8 mouse cellular contexts compared by ENCODE assay signal in the genomic region with DNA sequence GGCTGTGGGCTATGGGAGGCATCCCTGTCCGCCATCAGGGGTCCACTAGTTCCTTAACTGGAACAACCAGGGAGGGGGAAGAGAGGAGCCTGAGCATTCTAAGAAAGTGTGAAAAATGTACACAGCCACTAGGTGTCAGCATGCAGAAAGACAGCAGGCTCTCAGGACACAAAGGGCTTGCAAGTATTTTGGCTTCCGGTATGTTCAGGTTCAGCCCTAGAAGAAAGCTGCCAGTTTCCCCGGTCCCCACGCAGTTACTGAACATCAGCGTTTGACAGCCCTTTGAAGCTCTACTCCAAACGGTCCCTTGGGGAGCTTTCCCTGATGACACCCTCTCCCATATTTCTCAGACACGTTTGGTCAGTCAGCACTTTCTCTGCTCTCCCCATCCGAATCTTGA.
DNase-seq lines count a peak whose midpoint lies in the region; ATAC-seq and TF ChIP-seq lines count a peak whose summit lies in the region.

No protein-coding gene starts in this region.

- peak overlapping the region; percentile 30; the same call in 1 of the 2 replicates for H3K4me2 ChIP-seq in embryonic facial prominence, embryonic 11.5 days (ENCODE audit: low read depth, low read length)
- peak overlapping the region; percentile 62 for H3K4me2 ChIP-seq in heart, embryonic 14.5 days (ENCODE audit: low read length)
- peak overlapping the region; percentile 67 for H3K4me2 ChIP-seq in myocyte (ENCODE audit: low read depth)

- H3K36me3 ChIP-seq in embryonic facial prominence, embryonic 11.5 days (replicated peaks; ENCODE audit: control insufficient read depth, insufficient read depth, low read depth, low read length): no peaks in the 10 kb centered on the region
- no peaks in the 10 kb centered on the region for H3K36me3 ChIP-seq in heart, embryonic 14.5 days (ENCODE audit: control insufficient read depth, insufficient read depth, low read length)
- H3K36me3 ChIP-seq in liver, adult 2 months (ENCODE audit: control insufficient read depth, insufficient read depth, low read length): no peaks in the 10 kb centered on the region
- H3K36me3 ChIP-seq in myocyte (ENCODE audit: control insufficient read depth, insufficient read depth): no peaks in the 10 kb centered on the region
- H3K36me3 ChIP-seq in splenic B cell, adult 2 months (ENCODE audit: control insufficient read depth, insufficient read depth, low read length, poor library complexity, severe bottlenecking): no peaks in the 10 kb centered on the region

- no peaks in the 10 kb centered on the region for H3K4me1 ChIP-seq in embryonic facial prominence, embryonic 11.5 days (ENCODE audit: control insufficient read depth, insufficient read depth, low read length)
- H3K4me1 ChIP-seq in heart, embryonic 14.5 days (ENCODE audit: control insufficient read depth in 2 of 2, insufficient read depth in 2 of 2, low read length in 2 of 2): no peaks in the 10 kb centered on the region; a peak in 1 of 4 replicates
- H3K4me1 ChIP-seq in liver, adult 2 months (ENCODE audit: control insufficient read depth, insufficient read depth, low read length): no peaks in the 10 kb centered on the region

- no peak overlapping the region for H3K4me3 ChIP-seq in embryonic facial prominence, embryonic 11.5 days (ENCODE audit: low read depth, low read length)
- peak overlapping the region; percentile 22 to 36 for H3K4me3 ChIP-seq in heart, embryonic 14.5 days (ENCODE audit: control insufficient read depth in 1 of 2, insufficient read depth in 1 of 2, low read depth in 1 of 2, low read length in 2 of 2)
- no peak overlapping the region for H3K4me3 ChIP-seq in liver, adult 2 months (ENCODE audit: insufficient read depth, low read depth, low read length)
- no peak overlapping the region for H3K4me3 ChIP-seq in myocyte

- peak; percentile 96 for ATAC-seq in activated CD4-positive, CD25-positive, alpha-beta regulatory T cell, adult 4 months
- ATAC-seq in embryonic facial prominence, embryonic 11.5 days (replicated peaks; ENCODE audit: insufficient number of reproducible peaks, low FRiP score, low TSS enrichment, low read depth): peak; percentile 70; the same call in 1 of the 2 replicates
- 0 out of 2 replicates have a peak, but pooled peaks have one; percentile 26 for ATAC-seq in heart, embryonic 14.5 days (ENCODE audit: insufficient number of reproducible peaks, insufficient read depth, low FRiP score, low read depth)

- no peaks in the 10 kb centered on the region for H3K27me3 ChIP-seq in embryonic facial prominence, embryonic 11.5 days (ENCODE audit: control insufficient read depth, insufficient read depth, low read length)
- no peaks in the 10 kb centered on the region for H3K27me3 ChIP-seq in heart, embryonic 14.5 days (ENCODE audit: control insufficient read depth, insufficient read depth, low read length)
- no peaks in the 10 kb centered on the region for H3K27me3 ChIP-seq in liver, adult 2 months (ENCODE audit: control insufficient read depth, insufficient read depth, low read length)
- H3K27me3 ChIP-seq in myocyte (ENCODE audit: control insufficient read depth, insufficient read depth, insufficient read length): no peaks in the 10 kb centered on the region
- no peaks in the 10 kb centered on the region for H3K27me3 ChIP-seq in splenic B cell, adult 2 months (ENCODE audit: control insufficient read depth, insufficient read depth, low read length, poor library complexity, severe bottlenecking)

- TF ChIP-seq CTCF in liver, adult 2 months (IDR thresholded peaks at IDR 0.05; ENCODE audit: low read depth, low read length): peak; percentile 23; the same call in 1 of the 2 replicates

- TF ChIP-seq POLR2A in liver, adult 2 months (IDR thresholded peaks at IDR 0.05; ENCODE audit: extremely low read depth, insufficient read depth, low read length): no peak
- no peak for TF ChIP-seq POLR2A in myocyte (IDR thresholded peaks at IDR 0.05; ENCODE audit: insufficient read length, low read depth)

- H3K79me2 ChIP-seq in liver, adult 2 months (ENCODE audit: control insufficient read depth, insufficient read depth, low read length): no peaks in the 10 kb centered on the region
- H3K79me2 ChIP-seq in myocyte (ENCODE audit: control insufficient read depth, insufficient read depth): no peaks in the 10 kb centered on the region

- no peaks in the 10 kb centered on the region for H3K9me3 ChIP-seq in embryonic facial prominence, embryonic 11.5 days (replicated peaks; ENCODE audit: control insufficient read depth, low read length)
- H3K9me3 ChIP-seq in heart, embryonic 14.5 days (ENCODE audit: control insufficient read depth, low read length): 0 out of 2 replicates have a peak, but pooled peaks cover 2% of the 10 kb centered on the region

- WGBS in embryonic facial prominence, embryonic 11.5 days: 31% methylated on average over 8 of the region's 8 CpGs
- 19% methylated on average over 8 of the region's 8 CpGs for WGBS in heart, embryonic 14.5 days
- 21% methylated on average over 8 of the region's 8 CpGs for WGBS in liver, adult 2 months

- H3K9ac ChIP-seq in embryonic facial prominence, embryonic 11.5 days (replicated peaks; ENCODE audit: low read length): peak overlapping the region; percentile 52
- H3K9ac ChIP-seq in heart, embryonic 14.5 days (ENCODE audit: low read length): peak overlapping the region; percentile 53; the same call in 1 of the 2 replicates
- no peak overlapping the region for H3K9ac ChIP-seq in liver, adult 2 months (ENCODE audit: low read depth, low read length)

- peak; percentile 71 for DNase-seq in 3T3-L1 (ENCODE audit: low read depth, low spot score)
- DNase-seq in embryonic facial prominence, embryonic 11.5 days (ENCODE audit: low spot score): peak; percentile 77
- peak; percentile 61 for DNase-seq in kidney, postnatal 10 days
- peak; percentile 16 for DNase-seq in liver, adult 2 months (ENCODE audit: extremely low read depth, low read depth, low spot score)
- DNase-seq in splenic B cell, adult 2 months (ENCODE audit: low read depth, low spot score): peak; percentile 29

- no peak overlapping the region for H3K27ac ChIP-seq in embryonic facial prominence, embryonic 11.5 days (replicated peaks; ENCODE audit: low read depth, low read length)
- no peak overlapping the region for H3K27ac ChIP-seq in heart, embryonic 14.5 days (replicated peaks in 1 of 2; ENCODE audit: control insufficient read depth in 1 of 2, insufficient read depth in 1 of 2, low read depth in 2 of 2, low read length in 2 of 2)
- H3K27ac ChIP-seq in liver, adult 2 months (replicated peaks; ENCODE audit: insufficient read depth, low read depth, low read length): no peak overlapping the region

- no peak overlapping the region for H3ac ChIP-seq in myocyte (ENCODE audit: control insufficient read depth, insufficient read length)

TF ChIP-seq in myocyte, 11 proteins besides CTCF, POLR2A, EP300 and RAD21:
- no peak for TF ChIP-seq REST (IDR thresholded peaks at IDR 0.05; ENCODE audit: insufficient read depth, insufficient read length)
- TF ChIP-seq POLR2AphosphoS2 (IDR thresholded peaks at IDR 0.05; ENCODE audit: insufficient read length, low read depth): no peak
- TF ChIP-seq CEBPB (IDR thresholded peaks at IDR 0.05; ENCODE audit: insufficient read depth, poor library complexity, severe bottlenecking): no peak
- TF ChIP-seq MYOD1 (IDR thresholded peaks at IDR 0.05; ENCODE audit: control insufficient read depth in 1 of 3, insufficient read length in 2 of 3, low read depth in 2 of 3): no peak
- no peak for TF ChIP-seq USF1 (IDR thresholded peaks at IDR 0.05; ENCODE audit: low read depth)

Comparison
In these comparisons a context has a peak if more than half of its experiments do, and no peak if none do; other contexts are left out.
1. DNase-seq: peak in every context shown above with its lines; median percentile 77 in embryonic facial prominence, embryonic 11.5 days; 71 in 3T3-L1; 61 in kidney, postnatal 10 days; 29 in splenic B cell, adult 2 months; 16 in liver, adult 2 months.
2. ATAC-seq: peak in every context shown above with its lines; median percentile 96 in activated CD4-positive, CD25-positive, alpha-beta regulatory T cell, adult 4 months; 70 in embryonic facial prominence, embryonic 11.5 days; 26 in heart, embryonic 14.5 days.
3. H3K4me3 ChIP-seq: peak in heart, embryonic 14.5 days (2 of 2); none in embryonic facial prominence, embryonic 11.5 days (single experiment), liver, adult 2 months (single experiment) and myocyte (single experiment).
4. Peak in every context shown above with its lines, with median percentiles within 50 percentile points of each other: H3K4me2 ChIP-seq.